Mouse (Mus musculus) liver, embryonic 14.5 days (tissue): ENCODE measurements around the gene Nkx2-5.

Experiments
- CTCF ChIP-seq: IDR thresholded peaks from 2 replicates; pipeline ENCODE4 v1.5.1; 2016; ENCODE audit warnings: antibody characterized with exemption, low read depth, control low read depth
- EP300 ChIP-seq: IDR thresholded peaks from 2 replicates; pipeline ENCODE4 v1.6.1; 2016; ENCODE audit warnings: antibody characterized with exemption, low read depth

DNA sequence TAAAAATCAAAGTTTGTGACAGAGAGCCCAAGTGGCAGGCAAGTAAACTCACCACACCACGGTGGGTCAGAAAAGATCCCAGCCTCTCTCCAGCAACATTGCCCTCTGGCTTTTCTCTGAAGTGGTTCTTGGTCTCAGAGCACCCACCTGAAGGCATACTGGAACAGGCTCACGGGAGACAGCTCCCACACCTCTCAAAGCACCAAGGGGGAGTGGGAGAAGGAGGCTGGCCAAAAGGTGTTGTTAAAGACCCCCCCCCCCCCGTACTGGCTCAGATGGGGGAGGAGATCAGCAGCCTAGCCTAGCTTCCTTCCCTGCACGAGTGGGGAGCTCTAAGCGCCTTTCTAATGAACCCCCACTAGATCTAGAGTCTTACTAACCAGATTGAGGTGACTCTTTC is 3.0 kb upstream of the Nkx2-5 start:
- TF ChIP-seq CTCF (no peak), EP300 (no peak)
